Mouse (Mus musculus) intestine, postnatal 0 days (tissue): ENCODE results near the gene Dctpp1. TPM values are rescaled to one million over a fixed set of nuclear protein-coding genes. Genes with fewer than 3 reads are reported as not detected.
A peak's percentile ranks its signal among the peaks of the same experiment; 100 is the strongest.

ENCODE experiments used
- ATAC-seq: fragments of 200-750 bp; cut with Nextera tagmentation; 2 replicates; pipeline ENCODE4 v1.8.0; 2017; ENCODE audit warnings: mild to moderate bottlenecking, moderate TSS enrichment, moderate library complexity
- H3K27ac ChIP-seq: fragments of 300-500 bp; sonication (generic); 2 replicates; pipeline ENCODE4 v1.5.1; 2014; ENCODE audit warnings: mild to moderate bottlenecking, low read depth, low read length, moderate library complexity
- H3K27me3 ChIP-seq: fragments of 300-500 bp; sonication (generic); replicated peaks from 2 replicates; pipeline ENCODE4 v1.6.1; 2014; ENCODE audit warnings: low read length, mixed read lengths; ENCODE audit not compliant: control insufficient read depth, insufficient read depth
- H3K36me3 ChIP-seq: fragments of 300-500 bp; sonication (generic); 2 replicates; pipeline ENCODE4 v1.6.1; 2014; ENCODE audit warnings: mild to moderate bottlenecking, moderate library complexity; ENCODE audit not compliant: control insufficient read depth, insufficient read depth
- H3K4me1 ChIP-seq: fragments of 300-500 bp; sonication (generic); replicated peaks from 2 replicates; pipeline ENCODE4 v1.6.1; 2014; ENCODE audit warnings: antibody characterized with exemption, low read length, mixed read lengths; ENCODE audit not compliant: control insufficient read depth, insufficient read depth
- H3K4me2 ChIP-seq: fragments of 300-500 bp; sonication (generic); replicated peaks from 2 replicates; pipeline ENCODE4 v1.6.1; 2014; ENCODE audit warnings: low read depth, mild to moderate bottlenecking, moderate library complexity
- H3K4me3 ChIP-seq: fragments of 300-500 bp; sonication (generic); 2 replicates; pipeline ENCODE4 v1.5.1; 2014; ENCODE audit warnings: low read depth, low read length
- H3K9ac ChIP-seq: fragments of 300-500 bp; sonication (generic); 2 replicates; pipeline ENCODE4 v1.6.1; 2014; ENCODE audit warnings: mild to moderate bottlenecking, low read depth, low read length
- H3K9me3 ChIP-seq: fragments of 300-500 bp; sonication (generic); 2 replicates; pipeline ENCODE4 v1.6.1; 2016; ENCODE audit warnings: mixed run types; ENCODE audit not compliant: control insufficient read depth
- CTCF ChIP-seq: sonication (generic); IDR thresholded peaks from 2 replicates; pipeline ENCODE4 v1.5.1; 2016; ENCODE audit warnings: low read depth, mild to moderate bottlenecking, control low read depth, antibody characterized with exemption, moderate library complexity
- WGBS: fragments of 180-500 bp; shearing (Covaris S2); extraction: QIAGEN DNeasy Blood & Tissue Kit; methylation state at CpG from one replicate; pipeline ENCODE4 v1.1.7; 2014; 5-methylcytosine and 5-hydroxymethylcytosine counted together
- polyA plus RNA-seq: library from polyadenylated mRNA; unstranded; fragments of >200 nt; fragmentation: Nextera tagmentation; extraction: Ambion mirVana; gene quantifications from 2 replicates; pipeline ENCODE4 v1.2.1, GENCODE M21; 2015

The Dctpp1 gene
- polyA plus RNA-seq, 1 experiment from 2014 or later = 75.2 TPM

DNA sequence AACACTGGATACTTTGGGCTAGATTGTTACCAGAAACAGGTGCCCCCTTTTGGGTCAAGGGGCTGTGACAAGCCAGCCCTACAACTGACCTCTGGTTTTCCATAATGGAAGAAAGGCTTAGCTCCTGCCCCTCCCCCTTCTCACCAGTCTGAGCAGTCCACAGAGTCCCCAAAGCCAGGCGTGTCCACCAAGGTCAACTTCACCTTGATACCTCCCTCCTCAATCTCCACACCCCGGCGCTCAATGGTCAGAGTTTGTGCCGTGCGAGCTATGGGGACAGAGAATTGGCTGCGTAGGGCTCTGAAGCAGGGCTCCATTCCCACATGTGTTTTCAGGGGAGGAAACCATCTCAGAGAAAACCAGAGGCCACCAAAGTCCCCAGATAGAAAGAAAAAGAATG, 43.0 kb downstream of the Dctpp1 start:
- 74% methylated on average over 6 of the region's 6 CpGs for WGBS
- no peak overlapping the region for H3K4me3 ChIP-seq
- ATAC-seq = no peak
- no peaks in the 10 kb centered on the region for H3K36me3 ChIP-seq
- H3K27me3 ChIP-seq = no peaks in the 10 kb centered on the region
- H3K9me3 ChIP-seq = no peaks in the 10 kb centered on the region
- 0 out of 2 replicates have a peak, but pooled peaks cover 3% of the 10 kb centered on the region for H3K4me1 ChIP-seq
- TF ChIP-seq CTCF = no peak
- no peak overlapping the region for H3K9ac ChIP-seq
- no peak overlapping the region for H3K27ac ChIP-seq
- no peak overlapping the region for H3K4me2 ChIP-seq

DNA sequence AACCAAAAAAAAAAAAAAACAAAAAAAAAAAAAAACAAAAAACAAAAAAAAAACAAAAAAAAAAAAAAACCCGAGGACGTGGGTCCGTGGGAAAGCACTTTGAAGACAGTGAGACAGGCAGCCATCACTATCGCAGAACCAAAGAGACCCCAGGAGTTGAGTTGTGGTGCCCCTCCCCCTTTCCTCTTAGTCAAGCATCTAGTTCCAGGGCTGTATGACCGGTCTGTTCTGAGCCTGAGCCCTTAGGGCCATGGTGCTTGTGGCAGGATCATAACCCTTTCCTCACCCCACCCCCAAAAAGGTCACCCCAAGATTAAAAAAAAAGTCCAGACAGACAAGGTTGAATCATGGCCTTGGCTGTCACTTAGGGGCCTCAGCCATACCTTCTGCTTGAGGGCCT, 44.2 kb downstream of the Dctpp1 start:
- H3K27me3 ChIP-seq = no peaks in the 10 kb centered on the region
- no peak for ATAC-seq
- H3K4me3 ChIP-seq = no peak overlapping the region
- H3K4me1 ChIP-seq = 0 out of 2 replicates have a peak, but pooled peaks cover 3% of the 10 kb centered on the region
- TF ChIP-seq CTCF = no peak
- WGBS = 93% methylated on average over 5 of the region's 5 CpGs
- no peaks in the 10 kb centered on the region for H3K36me3 ChIP-seq
- H3K9ac ChIP-seq = no peak overlapping the region
- H3K27ac ChIP-seq = no peak overlapping the region
- H3K4me2 ChIP-seq = no peak overlapping the region
- no peaks in the 10 kb centered on the region for H3K9me3 ChIP-seq

DNA sequence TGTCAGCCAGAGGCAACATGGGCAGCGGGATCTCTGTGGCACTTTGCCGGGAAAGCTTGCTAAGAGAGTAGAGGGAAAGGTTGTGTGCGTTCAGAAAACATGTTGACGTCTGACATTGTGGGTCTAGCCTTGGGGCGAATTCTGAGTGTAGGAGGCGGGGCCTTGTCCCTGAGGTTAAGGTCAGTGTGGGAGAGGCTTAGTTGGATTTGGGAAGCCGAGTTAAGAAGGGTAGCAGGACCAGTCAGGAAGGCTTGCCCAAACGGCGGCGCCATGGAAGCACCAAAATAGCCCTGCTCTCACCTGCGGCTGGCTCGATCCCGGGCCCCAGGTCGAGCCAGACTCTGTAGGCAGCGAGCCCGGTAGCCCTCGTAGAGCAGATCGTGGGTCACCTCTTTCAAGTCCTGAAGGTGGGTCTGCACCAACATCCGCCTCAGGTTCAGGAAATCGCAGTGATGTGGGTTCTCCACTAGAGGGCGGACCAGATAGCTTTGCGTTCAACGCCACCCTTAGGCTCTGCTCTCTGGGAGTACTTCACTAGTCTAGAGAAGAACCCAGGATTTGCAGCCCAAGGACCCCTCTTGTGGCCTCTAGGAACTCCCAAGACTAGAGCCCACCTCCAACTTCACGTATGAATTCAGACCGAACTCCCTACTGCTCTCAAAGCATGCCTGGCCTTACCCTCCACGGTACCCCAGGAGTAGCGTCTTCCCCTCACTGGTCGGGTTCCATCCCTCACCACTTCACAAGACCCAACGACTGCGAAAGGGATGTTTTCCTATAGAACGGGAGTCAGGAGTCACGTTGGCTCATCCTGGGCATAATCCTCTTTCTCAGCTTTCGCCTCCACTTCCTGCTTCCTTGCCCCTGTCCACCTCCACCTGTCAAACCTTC, 45.3 kb downstream of the Dctpp1 start:
- WGBS = 27% methylated on average over 33 of the region's 33 CpGs

DNA sequence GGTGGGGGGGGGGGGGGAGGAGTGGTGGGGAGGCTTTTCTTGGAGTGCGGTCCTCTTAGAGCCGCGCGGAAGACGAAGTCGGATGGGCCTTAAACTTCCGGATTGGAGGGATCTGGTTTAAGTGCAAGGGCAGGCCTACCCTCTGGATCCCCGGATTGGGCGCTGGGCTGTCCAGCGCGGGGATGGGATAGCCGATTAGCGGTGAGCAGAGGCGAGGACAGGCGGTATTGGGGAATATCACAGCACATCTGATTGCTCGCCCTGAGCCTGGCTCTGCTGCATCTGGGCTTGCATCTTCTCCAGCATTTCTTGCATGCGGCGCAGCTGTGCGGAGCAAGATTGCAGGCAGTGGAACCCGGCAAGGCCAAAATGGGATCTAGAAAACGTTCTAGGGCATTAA, 46.0 kb downstream of the Dctpp1 start:
- peak overlapping the region; percentile 68 for H3K4me2 ChIP-seq
- H3K4me3 ChIP-seq = peak overlapping the region; percentile 33
- H3K36me3 ChIP-seq = no peaks in the 10 kb centered on the region
- ATAC-seq = no peak
- no peaks in the 10 kb centered on the region for H3K27me3 ChIP-seq
- 0 out of 2 replicates have a peak, but pooled peaks cover 3% of the 10 kb centered on the region for H3K4me1 ChIP-seq
- peak overlapping the region; percentile 35; the same call in 1 of the 2 replicates for H3K9ac ChIP-seq
- 47% methylated on average over 21 of the region's 21 CpGs for WGBS
- no peak overlapping the region for H3K27ac ChIP-seq
- no peaks in the 10 kb centered on the region for H3K9me3 ChIP-seq
- no peak for TF ChIP-seq CTCF

More for the DNA sequence above, 45.3 kb downstream of the Dctpp1 start:
- no peaks in the 10 kb centered on the region for H3K27me3 ChIP-seq
- H3K27ac ChIP-seq = no peak overlapping the region
- H3K36me3 ChIP-seq = no peaks in the 10 kb centered on the region
- ATAC-seq = peak; percentile 47
- H3K4me2 ChIP-seq = peak overlapping the region; percentile 68
- no peaks in the 10 kb centered on the region for H3K9me3 ChIP-seq
- H3K4me1 ChIP-seq = 0 out of 2 replicates have a peak, but pooled peaks cover 3% of the 10 kb centered on the region
- H3K4me3 ChIP-seq = peak overlapping the region; percentile 33
- H3K9ac ChIP-seq = peak overlapping the region; percentile 35
- TF ChIP-seq CTCF = peak; percentile 92

DNA sequence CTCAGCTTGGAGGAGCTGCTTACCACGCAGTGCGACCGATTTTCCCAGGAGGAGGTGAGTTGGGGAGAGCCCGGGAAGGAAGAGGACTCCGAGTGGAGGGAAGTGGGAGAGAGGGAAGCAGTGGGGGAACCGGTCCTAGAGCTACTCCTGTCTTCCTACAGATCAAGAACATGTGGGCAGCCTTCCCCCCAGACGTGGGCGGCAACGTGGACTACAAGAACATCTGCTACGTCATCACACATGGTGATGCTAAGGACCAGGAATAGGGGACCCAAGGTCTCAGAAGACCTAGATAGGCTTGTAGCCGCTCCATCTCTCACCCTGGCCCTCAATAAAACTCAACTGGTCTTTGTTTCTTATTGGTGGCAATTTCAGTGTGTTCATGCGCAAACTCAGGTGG, 46.6 kb downstream of the Dctpp1 start:
- Histone ChIP-seq H3K4me2 (no peak overlapping the region), H3K4me1 (0 out of 2 replicates have a peak, but pooled peaks cover 3% of the 10 kb centered on the region), H3K9me3 (no peaks in the 10 kb centered on the region), H3K27ac (no peak overlapping the region), H3K4me3 (no peak overlapping the region), H3K9ac (no peak overlapping the region), H3K36me3 (no peaks in the 10 kb centered on the region), H3K27me3 (no peaks in the 10 kb centered on the region)
- WGBS = 67% methylated on average over 12 of the region's 12 CpGs
- TF ChIP-seq CTCF = no peak
- ATAC-seq = no peak

DNA sequence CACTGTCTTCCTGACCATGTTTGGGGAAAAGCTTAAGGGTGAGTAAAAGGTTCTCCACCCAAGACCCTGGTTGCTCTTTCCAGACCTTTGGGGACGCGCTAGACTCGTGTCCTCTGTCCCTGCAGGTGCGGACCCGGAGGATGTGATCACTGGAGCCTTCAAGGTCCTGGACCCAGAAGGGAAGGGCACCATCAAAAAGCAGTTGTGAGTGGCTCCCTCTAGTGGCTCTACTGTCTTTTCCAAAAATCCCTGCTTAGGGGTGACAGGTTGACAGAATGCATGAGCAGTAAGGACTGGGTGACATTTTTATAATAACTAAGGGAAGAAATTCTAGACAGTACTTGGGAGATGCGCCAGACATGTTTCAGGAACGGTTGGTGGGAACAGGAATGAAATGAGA, 47.0 kb downstream of the Dctpp1 start:
- Histone ChIP-seq H3K9me3 (no peaks in the 10 kb centered on the region), H3K4me1 (0 out of 2 replicates have a peak, but pooled peaks cover 3% of the 10 kb centered on the region), H3K27me3 (no peaks in the 10 kb centered on the region), H3K4me3 (no peak overlapping the region), H3K9ac (no peak overlapping the region), H3K36me3 (no peaks in the 10 kb centered on the region), H3K4me2 (no peak overlapping the region), H3K27ac (no peak overlapping the region)
- ATAC-seq = no peak
- TF ChIP-seq CTCF = peak; percentile 82
- 53% methylated on average over 7 of the region's 7 CpGs for WGBS
